Mouse (Mus musculus) right cerebral cortex, postnatal 36 days (tissue): ENCODE data around the gene Dnal4.
"Not testable (repeated sequence)": the region's sequence is repeated elsewhere in the genome, so short reads cannot be mapped to it uniquely, and the experiment has no call there.

Source experiments
- DNase-seq, 2 experiments: peaks; one replicate each; pipeline ENCODE4 v3.0.0; 2022; ENCODE audit warnings: low spot score in 2 of 2, mixed read lengths in 1 of 2

Dnal4 gene

DNA sequence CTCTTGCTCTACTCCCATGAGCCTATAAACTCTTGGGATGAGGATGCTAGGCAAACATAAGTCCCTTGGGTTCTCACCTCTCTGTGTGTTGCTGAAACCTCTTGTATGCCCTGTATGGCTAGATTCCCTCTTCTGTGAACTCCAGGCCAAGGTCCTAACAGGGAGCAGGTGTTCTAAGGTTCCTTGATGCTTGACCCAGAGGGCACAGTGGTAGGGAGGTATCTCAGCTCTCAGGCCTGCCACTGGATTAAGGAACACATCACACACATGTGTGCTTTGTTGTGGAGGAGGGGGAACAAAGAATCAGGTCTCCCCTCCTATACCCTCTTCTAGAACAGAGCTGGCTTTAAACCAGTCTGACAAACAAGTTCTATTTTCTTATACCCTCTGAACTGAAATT lies at the start of gene Dnal4:
Gene Dnal4, minus strand, starts transcription at position 101 of the 400 bp plus-strand sequence.
- DNase-seq: no peak

DNA sequence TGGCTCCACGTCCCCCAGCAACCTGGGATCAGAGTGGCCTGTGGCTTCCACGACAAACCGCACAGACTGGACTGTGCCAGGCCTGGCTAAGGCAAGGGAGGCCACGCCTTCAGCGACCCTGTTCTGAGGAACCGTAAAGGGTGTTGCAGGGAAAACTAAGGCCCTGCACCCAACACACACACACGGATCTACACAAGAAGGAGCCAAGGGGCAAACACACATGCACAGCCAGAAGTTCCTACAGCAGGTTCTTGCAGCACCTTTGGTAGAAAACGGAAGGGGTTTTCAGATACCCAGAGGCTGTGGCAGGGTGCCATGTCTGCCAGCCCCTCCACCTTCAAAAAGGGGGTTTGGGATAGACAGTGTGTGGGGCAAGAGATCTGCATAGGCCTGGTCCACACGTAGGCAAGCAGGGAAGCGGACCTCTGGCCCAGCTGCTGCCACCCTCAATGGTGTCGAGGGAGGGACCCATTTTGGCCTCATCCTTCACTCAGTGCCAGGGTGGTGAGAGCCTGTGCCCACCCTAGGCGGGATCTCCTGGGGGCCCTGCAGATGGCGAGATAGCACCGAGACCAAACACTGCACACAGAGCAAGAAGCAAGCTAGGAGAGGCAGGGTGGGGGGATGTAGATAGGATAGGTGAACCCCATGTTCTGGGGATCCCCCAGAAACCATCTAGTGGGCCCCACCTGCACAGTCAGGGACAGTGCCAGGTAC lies 49.6 kb upstream of the Dnal4 start:
- DNase-seq: no peak

DNA sequence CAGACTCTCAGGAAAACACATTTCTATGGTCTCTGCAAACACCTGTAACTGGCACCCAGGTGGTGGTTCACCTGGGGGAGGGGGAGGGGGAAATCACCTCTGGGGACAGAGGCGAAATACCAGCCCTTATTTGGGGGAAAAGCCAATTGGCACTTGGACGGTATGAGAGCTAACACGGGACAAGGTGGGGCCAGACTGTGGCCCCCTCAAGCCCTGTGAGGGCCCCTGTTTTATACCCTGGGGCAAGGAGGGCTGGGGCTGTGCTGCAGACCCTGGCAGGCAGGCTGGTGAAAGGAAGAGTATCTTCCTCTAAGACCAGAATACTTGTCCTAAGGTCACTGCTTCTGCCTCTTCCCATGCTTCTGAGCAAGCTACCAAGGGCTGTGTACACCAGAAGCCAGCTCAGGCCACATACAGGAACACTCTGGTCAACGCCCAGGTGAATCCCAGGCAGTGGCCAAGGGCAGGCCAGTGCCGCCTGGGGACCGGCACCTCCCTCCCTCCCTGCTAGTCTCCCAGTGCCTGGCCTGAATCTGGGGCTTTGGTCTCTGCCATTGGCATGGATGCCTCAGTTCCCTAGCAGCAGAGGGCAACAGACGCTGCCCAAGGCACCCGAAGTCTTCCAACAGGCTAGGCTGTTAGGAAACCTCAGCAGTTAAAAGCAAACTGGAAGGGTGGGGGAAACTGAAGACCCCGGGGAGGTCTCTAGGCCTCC lies 48.7 kb upstream of the Dnal4 start:
- no peak for DNase-seq

DNA sequence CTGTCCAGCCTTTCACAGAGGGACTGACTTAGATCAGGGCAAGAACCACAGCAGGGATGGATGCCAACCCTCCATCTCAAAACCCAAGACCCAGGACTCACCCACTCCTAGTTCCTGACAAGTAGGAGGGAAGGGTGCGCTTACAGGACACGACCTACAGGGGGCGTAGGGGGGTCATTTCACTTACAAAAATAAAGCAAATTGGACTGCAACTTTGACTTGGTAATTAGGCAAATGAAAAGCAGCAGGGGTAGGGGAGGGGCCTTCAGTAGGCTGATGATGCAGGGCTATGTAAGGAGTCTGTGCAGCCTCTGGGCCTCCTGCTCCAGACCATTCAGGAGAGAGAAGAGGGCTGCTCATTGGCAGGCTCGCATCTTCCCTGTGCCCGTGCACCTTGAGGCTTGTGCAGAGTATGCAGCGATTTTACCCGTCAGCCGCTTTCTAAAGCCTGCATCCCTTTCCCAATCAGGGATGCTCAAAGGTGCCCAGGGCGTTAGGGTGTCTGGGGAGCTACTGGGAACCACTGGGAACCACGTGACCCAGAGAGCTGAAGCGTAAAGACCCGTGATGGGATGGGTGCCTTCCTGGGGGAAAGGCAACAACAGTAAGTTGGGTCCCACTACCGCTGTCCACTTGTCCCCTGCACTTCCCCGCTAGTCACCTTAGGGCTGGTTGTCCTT lies 47.6 kb upstream of the Dnal4 start:
- DNase-seq: no peak

DNA sequence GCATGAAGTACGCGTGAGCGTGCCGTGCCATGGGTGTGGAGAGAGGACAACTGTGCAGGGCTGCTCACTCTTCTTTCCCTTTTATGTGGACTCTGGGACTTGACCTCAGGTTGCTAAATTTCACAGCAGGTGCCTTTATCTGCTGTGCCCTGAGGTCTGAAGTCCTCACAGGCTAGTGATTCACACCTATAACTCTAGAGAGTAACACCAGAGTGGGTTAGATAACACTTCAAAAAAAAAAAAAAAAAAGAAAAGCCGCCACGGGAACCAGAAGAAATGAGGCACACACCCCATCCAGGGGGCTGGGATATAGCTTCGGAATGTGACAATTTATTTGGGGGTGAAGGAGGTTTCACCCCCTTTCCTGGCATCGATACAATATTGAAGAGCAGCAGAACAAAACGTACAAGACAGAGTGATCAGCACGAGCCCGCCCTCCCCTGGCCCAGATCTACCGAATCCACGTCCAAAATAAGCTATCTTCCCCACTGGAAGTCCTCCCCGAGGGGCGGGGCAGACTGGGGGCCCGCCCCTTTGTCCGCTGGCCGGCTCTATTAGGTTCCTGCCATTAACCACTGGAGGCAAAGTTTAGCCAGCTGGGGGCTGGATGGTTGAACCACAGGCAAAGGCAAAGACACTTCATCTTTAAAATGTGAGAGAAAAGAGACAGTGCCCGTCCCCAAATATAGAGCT lies 46.1 kb upstream of the Dnal4 start:
- DNase-seq: no peak

DNA sequence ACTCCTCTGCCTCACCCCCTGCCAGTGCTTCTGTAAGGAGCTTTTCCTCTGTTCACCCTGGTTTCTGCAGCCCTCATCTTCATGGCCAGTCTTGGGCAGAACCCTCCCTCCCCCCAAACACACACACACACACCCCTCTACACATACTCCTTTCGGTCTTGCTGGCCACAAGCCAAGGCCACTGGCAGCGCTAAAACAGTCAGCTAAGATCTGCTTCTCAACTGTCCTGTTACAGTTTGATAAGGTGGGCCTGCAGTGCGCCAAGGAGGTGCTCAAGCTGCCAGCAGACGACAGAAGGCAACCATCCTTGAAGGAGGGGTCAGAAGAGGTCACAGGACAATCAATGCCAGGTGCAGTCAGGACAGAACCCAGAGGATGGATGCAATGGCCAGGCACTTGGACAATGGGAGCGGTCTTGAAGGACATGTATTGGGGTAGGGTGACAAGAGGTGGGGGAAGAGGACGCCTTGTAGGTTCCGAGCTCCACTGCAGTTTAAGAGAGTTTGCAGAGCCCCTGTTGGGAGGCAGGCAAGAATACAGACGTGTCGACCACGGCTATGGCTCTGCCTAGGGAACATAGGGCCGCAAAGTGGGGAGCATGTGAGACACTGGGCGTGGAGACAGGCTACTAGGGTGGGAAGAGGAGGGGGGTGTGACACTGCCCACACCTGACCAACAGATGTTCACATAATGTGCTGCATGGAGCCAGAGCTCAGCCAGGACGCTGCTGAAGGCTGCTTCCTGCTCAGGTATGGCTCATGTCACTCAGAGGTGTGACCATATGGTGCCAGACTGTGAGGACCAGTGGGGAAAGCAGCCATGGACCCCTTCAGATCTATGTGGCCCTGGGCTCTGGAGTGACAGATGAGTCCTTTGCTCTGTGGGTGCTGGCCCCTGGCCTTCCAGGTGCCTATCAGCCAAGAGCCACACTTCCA lies 44.9 kb upstream of the Dnal4 start:
- DNase-seq: no peak

DNA sequence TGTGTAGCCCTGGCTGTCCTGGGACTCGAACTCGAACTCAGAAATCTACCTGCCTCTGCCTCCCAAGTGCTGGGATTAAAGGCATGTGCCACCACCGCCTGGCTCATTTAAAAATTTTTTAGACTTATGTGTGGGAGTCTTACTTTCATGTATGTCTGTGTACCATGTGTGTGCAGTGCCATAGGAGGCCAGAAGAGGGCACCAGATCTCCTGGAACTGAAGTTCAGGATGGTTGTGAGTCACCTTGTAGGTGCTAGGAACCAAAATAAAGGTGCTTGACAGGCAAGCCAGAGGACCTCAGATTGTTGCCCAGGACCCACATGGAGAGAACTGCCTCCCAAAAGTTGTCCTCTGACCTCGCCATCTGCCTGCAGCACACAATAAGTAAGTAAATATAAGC lies 40.7 kb upstream of the Dnal4 start:
- no peak for DNase-seq

DNA sequence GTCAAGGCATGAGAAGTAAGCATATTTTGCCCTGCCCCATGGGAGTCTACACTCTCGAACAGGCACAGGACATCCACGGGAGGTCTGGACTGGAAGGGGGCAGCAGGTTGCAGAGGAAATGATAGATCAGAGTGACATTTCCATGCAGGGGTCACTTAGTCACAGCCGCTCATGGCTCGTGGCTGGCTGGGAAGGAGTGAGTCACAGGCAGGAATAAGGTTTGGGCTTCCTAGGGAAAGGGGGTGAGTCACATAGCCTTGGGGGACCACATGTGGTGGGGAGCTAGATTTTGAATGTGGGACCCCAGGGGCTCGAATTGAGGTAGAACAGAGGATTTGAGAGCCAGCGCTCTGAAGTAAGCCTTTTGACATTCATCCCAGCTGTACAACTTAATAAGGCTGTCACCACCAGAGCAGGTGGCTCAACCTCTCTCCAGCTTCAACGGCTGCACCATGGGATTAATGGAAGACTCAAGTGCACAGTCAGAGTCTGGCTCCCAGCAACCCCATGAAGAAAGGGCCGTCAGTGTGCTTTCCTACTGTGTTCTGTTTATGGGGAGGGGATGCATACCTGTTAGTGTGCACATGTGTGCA lies 36.1 kb upstream of the Dnal4 start:
- no peak for DNase-seq

DNA sequence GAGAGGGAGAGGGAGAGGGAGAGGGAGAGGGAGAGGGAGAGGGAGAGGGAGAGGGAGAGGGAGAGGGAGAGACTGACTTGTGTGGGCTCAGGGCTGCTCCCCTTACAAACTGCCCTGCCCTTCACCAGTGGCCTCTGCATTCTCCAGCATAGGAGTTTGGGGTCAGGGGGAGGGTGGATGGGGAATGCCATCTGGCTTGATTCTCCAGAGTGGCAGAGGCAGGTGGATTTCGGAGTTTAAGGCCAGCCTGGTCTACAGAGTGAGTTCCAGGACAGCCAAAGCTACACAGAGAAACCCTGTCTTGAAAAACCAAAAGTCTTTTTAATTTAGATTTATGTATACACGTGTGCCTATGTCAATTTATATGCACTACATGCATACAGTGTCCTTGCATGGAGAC lies 35.2 kb upstream of the Dnal4 start:
- DNase-seq: not testable (repeated sequence)

DNA sequence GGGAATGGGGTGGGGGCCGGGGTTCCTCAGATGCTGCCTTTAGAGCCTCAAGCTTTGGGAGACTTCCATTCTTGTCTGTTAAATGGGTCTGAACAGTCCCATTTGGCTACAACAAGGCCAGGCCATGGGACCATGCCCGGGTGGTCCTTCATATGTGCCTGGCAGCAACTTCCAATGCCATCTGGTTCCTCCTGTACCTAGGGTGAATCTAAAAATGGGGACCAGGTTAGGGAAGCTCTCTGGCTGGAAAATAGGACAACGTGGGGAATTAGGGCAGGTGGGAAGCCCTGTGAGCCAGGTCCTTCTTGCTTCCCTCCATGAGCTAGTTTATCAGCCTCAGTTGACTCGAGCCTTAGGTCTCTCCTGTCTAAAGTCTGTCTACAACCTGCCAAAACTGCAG lies 33.3 kb upstream of the Dnal4 start:
- no peak for DNase-seq

DNA sequence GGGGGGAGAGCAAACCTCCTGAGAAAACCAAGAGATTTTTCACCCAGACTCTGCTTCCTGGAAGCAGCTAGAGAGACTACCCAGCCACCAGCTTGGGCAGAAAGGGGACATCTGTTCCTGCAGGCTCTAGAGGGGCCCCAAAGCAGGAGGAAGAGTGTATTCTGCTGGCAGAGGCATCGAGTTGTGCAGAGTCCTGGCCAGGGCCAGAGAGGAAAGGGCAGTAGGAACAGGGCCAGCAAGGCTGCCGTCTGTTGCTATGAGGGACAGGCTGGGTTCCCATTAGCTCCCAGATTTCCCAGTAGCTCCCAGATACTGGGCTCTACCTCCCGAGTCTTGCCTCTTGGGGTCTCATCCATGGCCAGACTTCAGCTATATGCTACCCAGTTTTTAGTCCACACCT lies 32.4 kb upstream of the Dnal4 start:
- no peak for DNase-seq

DNA sequence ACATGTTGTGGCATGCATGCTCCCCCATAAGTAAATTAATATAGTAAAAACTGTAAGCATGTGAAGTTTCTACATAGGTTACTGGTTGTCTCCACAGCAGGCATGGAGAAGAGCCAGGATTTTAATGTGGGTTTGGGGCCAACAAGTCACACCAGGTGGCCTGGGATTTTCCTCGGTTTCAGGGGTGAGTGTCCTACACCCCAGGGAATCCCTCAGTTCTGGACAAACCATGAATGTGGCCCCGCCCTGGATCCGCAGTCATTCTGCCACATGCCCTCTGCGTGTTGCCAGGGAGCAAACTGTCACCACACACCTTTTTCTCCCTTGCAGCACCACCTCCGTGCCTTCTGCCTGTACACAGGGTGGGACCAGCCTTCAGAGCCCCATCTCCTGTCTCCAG lies 31.0 kb upstream of the Dnal4 start:
- no peak for DNase-seq

DNA sequence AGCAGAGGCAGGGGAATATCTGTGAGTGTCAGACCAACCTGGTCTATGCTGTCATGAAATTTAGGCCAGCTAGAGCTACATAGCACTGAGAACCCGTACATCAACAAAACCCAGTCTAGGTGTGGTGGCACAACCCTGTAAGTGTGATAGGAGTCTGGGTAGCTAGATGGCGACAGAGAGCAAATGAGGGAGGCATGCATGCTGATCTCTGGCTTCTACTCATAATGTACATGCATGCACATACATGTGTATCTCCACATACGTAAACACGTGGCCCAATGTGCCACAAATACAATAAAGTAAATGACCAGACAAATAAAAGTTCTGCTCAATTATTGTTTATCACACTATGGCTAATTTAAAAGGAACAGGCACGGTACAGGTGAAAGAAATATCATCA lies 30.5 kb upstream of the Dnal4 start:
- DNase-seq: no peak

DNA sequence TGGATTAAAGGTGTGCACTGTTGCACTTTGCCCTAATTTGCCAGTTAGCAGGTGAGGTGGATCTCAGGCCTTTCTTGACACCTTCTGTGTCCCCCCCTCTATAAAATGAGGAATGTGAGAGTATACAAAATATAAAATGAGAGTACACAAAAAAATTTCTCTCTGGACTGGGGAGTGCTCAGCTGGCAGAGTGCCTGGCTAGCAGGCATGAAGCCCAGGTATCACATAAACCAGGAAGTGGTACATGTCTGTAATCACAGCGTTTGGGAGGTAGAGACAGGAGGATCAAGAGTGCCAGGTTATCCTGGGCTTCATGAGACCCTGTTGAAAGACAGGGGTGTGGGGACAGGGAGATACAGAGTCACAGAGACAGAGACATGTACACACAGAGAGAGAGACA lies 29.4 kb upstream of the Dnal4 start:
- DNase-seq: no peak

DNA sequence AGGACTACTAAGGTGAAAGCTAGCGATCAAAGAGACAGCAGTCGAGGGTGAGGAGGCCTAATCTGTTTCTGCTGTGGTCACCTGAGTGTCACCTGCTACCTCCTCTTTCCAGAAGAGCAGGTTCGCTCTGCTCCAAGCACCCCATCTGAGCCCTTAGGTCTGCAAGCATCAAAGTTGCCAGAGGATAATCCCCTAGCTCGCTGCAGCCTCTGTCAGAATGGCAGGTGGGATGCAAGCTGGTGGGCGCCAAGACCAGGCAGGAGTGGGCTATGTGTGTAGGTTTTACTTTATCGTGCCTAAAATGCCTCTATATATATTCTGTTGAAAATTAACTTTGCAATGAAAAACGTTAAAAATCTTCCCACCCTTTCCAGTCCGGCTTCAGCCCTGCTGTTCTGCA lies 27.6 kb upstream of the Dnal4 start:
- DNase-seq: no peak

DNA sequence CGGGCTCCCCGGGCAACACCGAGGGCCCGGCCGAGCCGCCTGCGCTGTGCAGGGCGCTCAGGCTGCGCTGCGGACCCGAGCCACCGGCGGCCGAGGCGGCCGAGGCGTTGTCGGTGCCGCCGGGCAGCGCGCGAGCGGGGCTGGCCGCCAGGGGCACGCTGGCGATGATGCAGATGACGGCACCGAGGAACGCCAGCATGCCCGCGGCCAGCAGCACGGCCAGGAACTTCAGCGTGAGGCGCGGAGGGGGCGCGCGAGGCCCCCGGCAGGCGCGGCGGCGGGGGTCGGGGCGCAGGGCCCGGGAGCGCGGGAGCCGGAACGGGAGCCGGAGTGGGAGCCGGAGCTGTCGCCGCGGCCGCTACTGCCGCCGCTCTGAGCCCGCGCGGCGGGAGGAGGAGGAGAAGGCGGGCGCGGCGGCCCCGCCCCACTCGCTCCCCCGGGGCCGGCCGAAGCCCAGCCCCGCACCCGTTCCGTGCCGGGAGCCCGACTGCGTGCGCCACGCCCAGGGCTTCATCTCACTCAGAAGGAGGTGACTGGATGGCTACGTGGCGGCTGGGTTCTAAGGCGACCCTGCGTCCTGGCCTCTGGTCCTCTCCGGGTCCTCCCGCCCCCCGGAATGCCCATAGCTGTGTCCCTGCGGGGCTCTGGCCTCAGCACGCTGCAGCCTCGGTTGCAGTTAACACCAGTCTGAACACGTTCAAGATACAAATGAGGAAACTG lies 26.9 kb upstream of the Dnal4 start, which contains the start of gene Nptxr:
Gene Nptxr, minus strand, starts transcription at position 415 of the 720 bp plus-strand sequence.
- peak; percentile 70 to 72 for DNase-seq

DNA sequence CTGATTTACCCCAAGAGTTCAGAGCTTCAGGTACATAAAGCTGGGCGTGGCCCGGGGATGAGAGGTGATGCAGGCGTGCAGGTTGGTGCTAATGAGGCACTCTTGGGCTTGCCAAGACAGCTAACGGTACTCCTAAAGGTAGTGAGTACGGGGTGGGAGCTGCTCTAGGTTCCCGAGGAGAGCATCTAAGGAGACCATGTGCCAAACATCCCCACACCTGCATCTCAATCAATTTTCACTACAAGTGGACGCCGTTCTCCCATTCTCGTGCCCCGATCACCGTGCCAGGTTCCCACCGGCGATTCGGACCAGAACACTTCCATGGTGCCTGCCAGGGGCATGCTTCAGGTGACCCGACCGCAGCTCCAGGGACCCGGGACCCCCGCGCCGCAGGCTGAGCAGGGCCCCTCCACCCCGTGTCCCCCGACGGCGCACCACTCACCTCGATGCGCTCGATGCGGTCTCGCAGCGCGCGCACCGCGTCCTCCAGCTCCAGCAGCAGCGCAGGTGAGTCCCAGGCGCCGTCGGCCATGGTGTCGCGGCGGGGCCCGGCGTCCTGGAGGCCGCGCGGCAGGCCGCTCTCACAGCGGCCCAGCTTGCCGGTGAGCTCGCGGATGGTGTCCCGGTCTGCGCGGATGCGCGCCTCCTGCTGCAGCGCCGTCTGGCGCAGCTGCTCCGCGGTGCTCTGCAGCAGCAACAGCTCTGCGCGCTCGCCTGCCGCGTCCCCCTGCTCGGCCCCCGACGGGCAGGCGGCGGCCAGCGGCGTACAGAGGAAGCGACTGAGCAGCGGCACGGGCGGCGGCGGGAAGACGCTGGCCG lies 26.1 kb upstream of the Dnal4 start:
- no peak for DNase-seq

DNA sequence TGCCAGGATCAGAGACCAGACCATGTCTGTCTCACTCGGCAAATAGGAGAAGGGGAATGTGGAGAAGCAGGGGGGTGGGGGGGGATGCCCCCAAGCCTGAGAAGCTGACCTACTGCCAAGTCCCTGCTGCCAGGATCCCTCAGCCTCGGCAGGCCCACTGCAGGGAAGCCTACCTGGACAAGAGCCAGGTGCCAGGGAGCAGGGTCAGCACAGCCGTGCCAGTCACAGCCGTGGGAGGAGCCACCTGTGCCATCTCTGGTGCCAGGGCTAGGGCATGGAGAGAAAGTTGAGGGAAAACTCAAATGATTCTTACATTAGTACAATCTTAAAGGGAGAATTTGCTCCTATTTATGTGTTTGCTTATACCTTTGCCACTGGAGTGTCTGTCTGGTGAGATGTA lies 24.7 kb upstream of the Dnal4 start:
- no peak for DNase-seq

DNA sequence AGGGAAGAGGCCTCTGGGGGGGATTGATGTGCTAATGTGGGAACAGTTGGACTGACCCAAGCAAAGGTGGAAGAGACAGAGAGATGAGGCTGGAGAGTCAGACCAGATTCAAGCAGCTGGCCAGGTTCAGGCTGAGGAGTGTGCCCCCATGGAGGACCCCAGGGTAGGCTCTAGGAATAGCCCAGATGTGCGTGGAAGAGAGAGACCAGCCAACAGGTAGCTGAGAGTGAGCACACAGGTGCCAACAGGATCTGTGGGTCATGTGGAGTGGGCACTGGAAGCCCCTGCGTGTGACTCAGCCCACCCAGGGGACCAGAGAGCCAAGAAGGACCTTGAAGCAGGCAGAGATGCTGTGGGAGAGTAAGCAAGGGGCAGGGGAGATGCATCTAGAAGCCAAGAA lies 24.0 kb upstream of the Dnal4 start:
- no peak for DNase-seq
